Mouse (Mus musculus) stomach, embryonic 14.5 days (tissue): ENCODE measurements around the gene Olfr613. TPM values are rescaled to one million over a fixed set of nuclear protein-coding genes. Genes with fewer than 3 reads are reported as not detected.
"Not testable (repeated sequence)": the region's sequence is repeated elsewhere in the genome, so short reads cannot be mapped to it uniquely, and the experiment has no call there.

Experiments
- ATAC-seq: fragments of 200-750 bp; cut with Nextera tagmentation; 2 replicates; pipeline ENCODE4 v1.8.0; 2017; ENCODE audit warnings: low read depth, moderate TSS enrichment; ENCODE audit not compliant: insufficient number of reproducible peaks, insufficient read depth, low FRiP score
- H3K27ac ChIP-seq: fragments of 300-500 bp; sonication (generic); 2 replicates; pipeline ENCODE4 v1.5.1; 2014; ENCODE audit warnings: mild to moderate bottlenecking, low read length, moderate library complexity, mixed read lengths
- H3K27me3 ChIP-seq: fragments of 300-500 bp; sonication (generic); 2 replicates; pipeline ENCODE4 v1.6.1; 2014; ENCODE audit warnings: low read length, control low read depth, mixed read lengths; ENCODE audit not compliant: control insufficient read depth, insufficient read depth
- H3K36me3 ChIP-seq: fragments of 300-500 bp; sonication (generic); 2 replicates; pipeline ENCODE4 v1.6.1; 2014; ENCODE audit warnings: mild to moderate bottlenecking, control low read depth, low read length, moderate library complexity, mixed read lengths; ENCODE audit not compliant: control insufficient read depth, insufficient read depth
- H3K4me1 ChIP-seq: fragments of 300-500 bp; sonication (generic); 2 replicates; pipeline ENCODE4 v1.6.1; 2014; ENCODE audit warnings: low read length, control low read depth, mixed read lengths; ENCODE audit not compliant: control insufficient read depth, insufficient read depth
- H3K4me2 ChIP-seq: fragments of 300-500 bp; sonication (generic); replicated peaks from 2 replicates; pipeline ENCODE4 v1.6.1; 2014; ENCODE audit warnings: low read depth, low read length, control low read depth
- H3K4me3 ChIP-seq: fragments of 300-500 bp; sonication (generic); 2 replicates; pipeline ENCODE4 v1.5.1; 2014; ENCODE audit warnings: low read depth, low read length, control low read depth
- H3K9ac ChIP-seq: fragments of 300-500 bp; sonication (generic); replicated peaks from 2 replicates; pipeline ENCODE4 v1.6.1; 2014; ENCODE audit warnings: low read depth, mild to moderate bottlenecking, control low read depth, low read length, moderate library complexity, mixed read lengths
- H3K9me3 ChIP-seq: fragments of 300-500 bp; sonication (generic); 2 replicates; pipeline ENCODE4 v1.6.1; 2016; ENCODE audit warnings: low read depth, low read length, control low read depth; ENCODE audit not compliant: control insufficient read depth
- WGBS: fragments of 180-500 bp; shearing (Covaris S2); extraction: QIAGEN DNeasy Blood & Tissue Kit; methylation state at CpG from one replicate; pipeline ENCODE4 v1.1.7; 2014; 5-methylcytosine and 5-hydroxymethylcytosine counted together
- polyA plus RNA-seq: library from polyadenylated mRNA; unstranded; fragments of >200 nt; fragmentation: Nextera tagmentation; extraction: Ambion mirVana; gene quantifications from 2 replicates; pipeline ENCODE4 v1.2.1, GENCODE M21; 2014

Olfr613 gene
- not detected in 2 replicates for polyA plus RNA-seq

- Histone ChIP-seq H3K4me2 (no peak within 1 kb of the TSS), H3K27ac (no peak within 1 kb of the TSS), H3K36me3 (no peaks in the 10 kb centered on the region), H3K9me3 (no peaks in the 10 kb centered on the region), H3K4me1 (no peaks in the 10 kb centered on the region), H3K27me3 (no peaks in the 10 kb centered on the region), H3K9ac (no peak within 1 kb of the TSS), H3K4me3 (no peak within 1 kb of the TSS)
- 67% methylated on average over 2 of the region's 2 CpGs for WGBS
- no peak for ATAC-seq
These were observed at the start of gene Olfr613 for GRCm38 (mm10) chr7:103547774-103548173. Gene Olfr613, plus strand, starts transcription at chr7:103548074.

- WGBS, result 86% methylated on average over 2 of the region's 2 CpGs
- no peak within 1 kb of the TSS for H3K9ac ChIP-seq
- no peak for ATAC-seq
- H3K36me3 ChIP-seq, result no peaks in the 10 kb centered on the region
- no peak within 1 kb of the TSS for H3K4me3 ChIP-seq
- H3K4me2 ChIP-seq, result no peak within 1 kb of the TSS
- no peak within 1 kb of the TSS for H3K27ac ChIP-seq
- no peaks in the 10 kb centered on the region for H3K4me1 ChIP-seq
- no peaks in the 10 kb centered on the region for H3K27me3 ChIP-seq
- H3K9me3 ChIP-seq, result no peaks in the 10 kb centered on the region
These were observed 35.9 kb upstream of the Olfr613 start, which contains the start of gene Olfr610 for GRCm38 (mm10) chr7:103512022-103512421. Gene Olfr610, minus strand, starts transcription at chr7:103512122.

GRCm38 (mm10) chr7:103520746-103521145, 27.1 kb upstream of the Olfr613 start, which contains the start of gene Olfr611:
Gene Olfr611, minus strand, starts transcription at chr7:103520846.
- 61% methylated on average over 1 of the region's 1 CpGs for WGBS
- not testable (repeated sequence) for H3K9me3 ChIP-seq, H3K9ac ChIP-seq, ATAC-seq, H3K27me3 ChIP-seq, H3K4me2 ChIP-seq, H3K36me3 ChIP-seq, H3K4me1 ChIP-seq, H3K4me3 ChIP-seq, H3K27ac ChIP-seq

- H3K9ac ChIP-seq, H3K36me3 ChIP-seq, H3K9me3 ChIP-seq, H3K27me3 ChIP-seq, ATAC-seq, H3K4me3 ChIP-seq, H3K4me1 ChIP-seq, H3K27ac ChIP-seq, H3K4me2 ChIP-seq: not testable (repeated sequence)
- 81% methylated on average over 2 of the region's 2 CpGs for WGBS
These were observed 5.3 kb upstream of the Olfr613 start, which contains the start of gene Olfr612 for GRCm38 (mm10) chr7:103542617-103543016. Gene Olfr612, minus strand, starts transcription at chr7:103542717.

- Histone ChIP-seq H3K4me1 (no peaks in the 10 kb centered on the region), H3K36me3 (no peaks in the 10 kb centered on the region), H3K9ac (no peak within 1 kb of the TSS), H3K4me3 (no peak within 1 kb of the TSS), H3K27ac (no peak within 1 kb of the TSS), H3K27me3 (no peaks in the 10 kb centered on the region), H3K9me3 (no peaks in the 10 kb centered on the region), H3K4me2 (no peak within 1 kb of the TSS)
- ATAC-seq, result no peak
- 81% methylated on average over 2 of the region's 2 CpGs for WGBS
These were observed 7.9 kb downstream of the Olfr613 start, which contains the start of gene Olfr615 for GRCm38 (mm10) chr7:103555779-103556178. Gene Olfr615, plus strand, starts transcription at chr7:103556079.

GRCm38 (mm10) chr7:103569043-103569442, 21.2 kb downstream of the Olfr613 start, which contains the start of gene Olfr616:
Gene Olfr616, minus strand, starts transcription at chr7:103569143.
- H3K9me3 ChIP-seq, result no peaks in the 10 kb centered on the region
- ATAC-seq, result no peak
- no peaks in the 10 kb centered on the region for H3K36me3 ChIP-seq
- no peak within 1 kb of the TSS for H3K4me2 ChIP-seq
- no peaks in the 10 kb centered on the region for H3K4me1 ChIP-seq
- no peak within 1 kb of the TSS for H3K9ac ChIP-seq
- no peaks in the 10 kb centered on the region for H3K27me3 ChIP-seq
- no peak within 1 kb of the TSS for H3K27ac ChIP-seq
- WGBS, result 88% methylated on average over 3 of the region's 3 CpGs
- H3K4me3 ChIP-seq, result no peak within 1 kb of the TSS

GRCm38 (mm10) chr7:103572761-103573160, 24.9 kb downstream of the Olfr613 start, which contains the start of gene Olfr617:
Gene Olfr617, plus strand, starts transcription at chr7:103573061.
- H3K9me3 ChIP-seq, result no peaks in the 10 kb centered on the region
- H3K4me3 ChIP-seq, result no peak within 1 kb of the TSS
- H3K4me1 ChIP-seq, result no peaks in the 10 kb centered on the region
- no peaks in the 10 kb centered on the region for H3K36me3 ChIP-seq
- no peak within 1 kb of the TSS for H3K9ac ChIP-seq
- ATAC-seq, result no peak
- no peak within 1 kb of the TSS for H3K27ac ChIP-seq
- no peak within 1 kb of the TSS for H3K4me2 ChIP-seq
- 88% methylated on average over 1 of the region's 1 CpGs for WGBS
- no peaks in the 10 kb centered on the region for H3K27me3 ChIP-seq

GRCm38 (mm10) chr7:103589803-103590202, 41.9 kb downstream of the Olfr613 start, which contains the start of gene Olfr618:
Gene Olfr618, plus strand, starts transcription at chr7:103590103.
- Histone ChIP-seq H3K4me1 (no peaks in the 10 kb centered on the region), H3K36me3 (no peaks in the 10 kb centered on the region), H3K27ac (no peak within 1 kb of the TSS), H3K9me3 (no peaks in the 10 kb centered on the region), H3K9ac (no peak within 1 kb of the TSS), H3K4me3 (no peak within 1 kb of the TSS), H3K27me3 (no peaks in the 10 kb centered on the region), H3K4me2 (no peak within 1 kb of the TSS)
- 75% methylated on average over 2 of the region's 2 CpGs for WGBS
- no peak for ATAC-seq

GRCm38 (mm10) chr7:103600275-103600674, 52.4 kb downstream of the Olfr613 start, which contains the start of gene Olfr619:
Gene Olfr619, plus strand, starts transcription at chr7:103600575.
- Histone ChIP-seq H3K27ac (no peak within 1 kb of the TSS), H3K36me3 (no peaks in the 10 kb centered on the region), H3K4me3 (no peak within 1 kb of the TSS), H3K9ac (no peak within 1 kb of the TSS), H3K4me1 (no peaks in the 10 kb centered on the region), H3K4me2 (no peak within 1 kb of the TSS), H3K27me3 (no peaks in the 10 kb centered on the region), H3K9me3 (no peaks in the 10 kb centered on the region)
- no peak for ATAC-seq
